Mouse (Mus musculus): ENCODE data around the gene Daw1. TPM values are rescaled to one million over a fixed set of nuclear protein-coding genes. Genes with fewer than 3 reads are reported as not detected.

Daw1 gene
- total RNA-seq (2022): not detected

GRCm38 (mm10) chr1:83159603-83160002 lies at the start of gene Daw1:
Gene Daw1 (plus strand): TSS chr1:83159752.
- no peak for DNase-seq (ENCODE audit: low spot score in 2 of 2)

GRCm38 (mm10) chr1:83110992-83111391 lies 48.6 kb upstream of the Daw1 start:
- no peak for DNase-seq (ENCODE audit: low spot score in 2 of 2)

GRCm38 (mm10) chr1:83111726-83112125 lies 47.8 kb upstream of the Daw1 start:
- DNase-seq (ENCODE audit: low spot score in 2 of 2): no peak

GRCm38 (mm10) chr1:83116447-83117137 lies 43.0 kb upstream of the Daw1 start, which contains the start of gene Ccl20:
Gene Ccl20 (plus strand): TSS chr1:83116766.
- DNase-seq (ENCODE audit: low spot score in 2 of 2): no peak

- DNase-seq (ENCODE audit: low spot score in 2 of 2): no peak
Measured at GRCm38 (mm10) chr1:83117217-83117616, 42.3 kb upstream of the Daw1 start.

- DNase-seq (ENCODE audit: low spot score in 2 of 2): no peak
Measured at GRCm38 (mm10) chr1:83117661-83118060, 41.9 kb upstream of the Daw1 start.

GRCm38 (mm10) chr1:83119903-83120302 lies 39.6 kb upstream of the Daw1 start:
- no peak for DNase-seq (ENCODE audit: low spot score in 2 of 2)

- DNase-seq (ENCODE audit: low spot score in 2 of 2): no peak
Measured at GRCm38 (mm10) chr1:83120312-83120711, 39.2 kb upstream of the Daw1 start.

GRCm38 (mm10) chr1:83123201-83123600 lies 36.4 kb upstream of the Daw1 start:
- DNase-seq (ENCODE audit: low spot score in 2 of 2): no peak

- DNase-seq (ENCODE audit: low spot score in 2 of 2): no peak
Measured at GRCm38 (mm10) chr1:83135829-83136228, 23.7 kb upstream of the Daw1 start.

- no peak for DNase-seq (ENCODE audit: low spot score in 2 of 2)
Measured at GRCm38 (mm10) chr1:83137847-83138246, 21.7 kb upstream of the Daw1 start.

GRCm38 (mm10) chr1:83138721-83139120 lies 20.8 kb upstream of the Daw1 start:
- no peak for DNase-seq (ENCODE audit: low spot score in 2 of 2)

- no peak for DNase-seq (ENCODE audit: low spot score in 2 of 2)
Measured at GRCm38 (mm10) chr1:83141510-83141909, 18.0 kb upstream of the Daw1 start.

GRCm38 (mm10) chr1:83142055-83142454 lies 17.5 kb upstream of the Daw1 start:
- DNase-seq (ENCODE audit: low spot score in 2 of 2): no peak

- DNase-seq (ENCODE audit: low spot score in 2 of 2): no peak
Measured at GRCm38 (mm10) chr1:83146547-83146946, 13.0 kb upstream of the Daw1 start.

- no peak for DNase-seq (ENCODE audit: low spot score in 2 of 2)
Measured at GRCm38 (mm10) chr1:83150227-83150626, 9.3 kb upstream of the Daw1 start.

GRCm38 (mm10) chr1:83152961-83153360 lies 6.6 kb upstream of the Daw1 start:
- DNase-seq (ENCODE audit: low spot score in 2 of 2): no peak

GRCm38 (mm10) chr1:83156876-83157275 lies 2.7 kb upstream of the Daw1 start:
- DNase-seq (ENCODE audit: low spot score in 2 of 2): no peak

- no peak for DNase-seq (ENCODE audit: low spot score in 2 of 2)
Measured at GRCm38 (mm10) chr1:83161658-83162057, 2.1 kb downstream of the Daw1 start.

- no peak for DNase-seq (ENCODE audit: low spot score in 2 of 2)
Measured at GRCm38 (mm10) chr1:83164027-83164426, 4.5 kb downstream of the Daw1 start.

- no peak for DNase-seq (ENCODE audit: low spot score in 2 of 2)
Measured at GRCm38 (mm10) chr1:83169158-83169557, 9.6 kb downstream of the Daw1 start.

GRCm38 (mm10) chr1:83175985-83176384 lies 16.4 kb downstream of the Daw1 start:
- DNase-seq (ENCODE audit: low spot score in 2 of 2): no peak

- DNase-seq (ENCODE audit: low spot score in 2 of 2): no peak
Measured at GRCm38 (mm10) chr1:83179531-83179930, 20.0 kb downstream of the Daw1 start.

GRCm38 (mm10) chr1:83181418-83181817 lies 21.9 kb downstream of the Daw1 start:
- no peak for DNase-seq (ENCODE audit: low spot score in 2 of 2)

Measured in gastrocnemius, adult 8-10 months (tissue).